Mouse (Mus musculus) lung, embryonic 14.5 days (tissue): ENCODE results near the gene Rfng. TPM values are rescaled to one million over a fixed set of nuclear protein-coding genes. Genes with fewer than 3 reads are reported as not detected.

ENCODE experiments used
- ATAC-seq: fragments of 200-750 bp; cut with Nextera tagmentation; 2 replicates; pipeline ENCODE4 v1.8.0; 2017; ENCODE audit warnings: mild to moderate bottlenecking, moderate TSS enrichment, moderate library complexity; ENCODE audit not compliant: insufficient read depth
- DNase-seq: peaks from one replicate; pipeline ENCODE4 v3.0.0-alpha.2; 2015
- H3K27ac ChIP-seq: fragments of 300-500 bp; sonication (generic); 2 replicates; pipeline ENCODE4 v1.5.1; 2014; ENCODE audit warnings: low read depth, mild to moderate bottlenecking, moderate library complexity
- H3K27me3 ChIP-seq: fragments of 300-500 bp; sonication (generic); 2 replicates; pipeline ENCODE4 v1.6.1; 2014; ENCODE audit warnings: low read length, control low read depth; ENCODE audit not compliant: insufficient read depth
- H3K36me3 ChIP-seq: fragments of 300-500 bp; sonication (generic); 2 replicates; pipeline ENCODE4 v1.6.1; 2014; ENCODE audit warnings: control low read depth; ENCODE audit not compliant: insufficient read depth
- H3K4me1 ChIP-seq: fragments of 300-500 bp; sonication (generic); 2 replicates; pipeline ENCODE4 v1.6.1; 2014; ENCODE audit warnings: antibody characterized with exemption, control low read depth; ENCODE audit not compliant: insufficient read depth
- H3K4me2 ChIP-seq: fragments of 300-500 bp; sonication (generic); 2 replicates; pipeline ENCODE4 v1.6.1; 2014; ENCODE audit warnings: mild to moderate bottlenecking
- H3K4me3 ChIP-seq: fragments of 300-500 bp; sonication (generic); 2 replicates; pipeline ENCODE4 v1.5.1; 2014; ENCODE audit warnings: low read depth, low read length
- H3K9ac ChIP-seq: fragments of 300-500 bp; sonication (generic); 2 replicates; pipeline ENCODE4 v1.6.1; 2014
- H3K9me3 ChIP-seq: fragments of 300-500 bp; sonication (generic); 2 replicates; pipeline ENCODE4 v1.6.1; 2016; ENCODE audit warnings: low read depth, low read length, control low read depth
- CTCF ChIP-seq: IDR thresholded peaks from 2 replicates; pipeline ENCODE4 v1.5.1; 2016; ENCODE audit warnings: antibody characterized with exemption, low read depth
- WGBS: fragments of 180-500 bp; shearing (Covaris S2); extraction: QIAGEN DNeasy Blood & Tissue Kit; methylation state at CpG from one replicate; pipeline ENCODE4 v1.1.7; 2014; 5-methylcytosine and 5-hydroxymethylcytosine counted together
- polyA plus RNA-seq: library from polyadenylated mRNA; unstranded; fragments of >200 nt; fragmentation: Nextera tagmentation; extraction: Ambion mirVana; gene quantifications from 2 replicates; pipeline ENCODE4 v1.2.1, GENCODE M21; 2014

Gene Rfng
- polyA plus RNA-seq, 1 experiment from 2014 or later, result 34.0 TPM

DNA sequence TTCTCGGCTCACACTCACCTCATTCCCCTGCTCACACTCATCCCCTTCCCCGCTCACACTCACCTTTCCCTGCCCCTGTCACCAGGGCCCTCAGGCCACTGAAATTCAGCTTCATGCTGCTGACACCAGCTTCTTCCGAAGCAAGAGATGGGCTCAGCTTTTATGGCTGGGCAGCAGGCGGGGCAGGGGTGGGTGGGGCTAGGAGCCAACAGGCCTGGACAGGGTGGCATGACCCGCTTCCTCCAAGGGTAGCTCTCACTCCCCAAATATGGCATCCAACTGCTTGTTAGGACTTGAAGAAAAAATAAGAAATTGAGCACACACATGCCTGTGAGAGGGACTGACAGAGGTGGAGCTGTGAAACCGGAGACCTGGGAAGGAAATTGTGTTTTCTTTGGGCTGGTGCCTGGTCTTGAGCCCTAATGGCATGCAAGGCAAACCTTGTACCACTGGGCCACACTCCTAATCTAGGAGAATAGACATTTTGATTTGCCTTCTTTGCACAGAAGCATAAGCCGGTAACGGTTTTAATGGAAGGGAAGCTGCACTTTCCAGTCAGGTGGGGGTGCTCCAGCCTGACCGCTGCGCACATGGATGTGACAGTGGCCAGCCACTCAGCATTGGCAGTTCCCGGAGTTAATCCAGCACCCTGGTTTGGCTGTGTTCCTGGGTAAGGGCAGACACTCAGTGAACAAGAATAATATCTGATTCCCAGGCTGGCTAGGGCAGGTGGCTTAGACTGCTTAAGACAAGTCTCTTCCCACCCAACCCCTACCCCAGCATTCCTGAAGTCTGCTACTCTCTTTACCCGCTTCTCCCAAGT, 51.9 kb downstream of the Rfng start, which contains the start of gene Cbr2:
Gene Cbr2 (minus strand): TSS at position 257 of the 823 bp plus-strand sequence.
- Histone ChIP-seq H3K4me3 (no peak within 1 kb of the TSS), H3K27ac (no peak within 1 kb of the TSS), H3K9ac (no peak within 1 kb of the TSS), H3K4me2 (no peak within 1 kb of the TSS), H3K4me1 (no peaks in the 10 kb centered on the region), H3K36me3 (no peaks in the 10 kb centered on the region), H3K27me3 (no peaks in the 10 kb centered on the region), H3K9me3 (no peaks in the 10 kb centered on the region)
- WGBS, result 70% methylated on average over 12 of the region's 12 CpGs
- TF ChIP-seq CTCF, result no peak
- DNase-seq (peak; percentile 38), ATAC-seq (no peak)

DNA sequence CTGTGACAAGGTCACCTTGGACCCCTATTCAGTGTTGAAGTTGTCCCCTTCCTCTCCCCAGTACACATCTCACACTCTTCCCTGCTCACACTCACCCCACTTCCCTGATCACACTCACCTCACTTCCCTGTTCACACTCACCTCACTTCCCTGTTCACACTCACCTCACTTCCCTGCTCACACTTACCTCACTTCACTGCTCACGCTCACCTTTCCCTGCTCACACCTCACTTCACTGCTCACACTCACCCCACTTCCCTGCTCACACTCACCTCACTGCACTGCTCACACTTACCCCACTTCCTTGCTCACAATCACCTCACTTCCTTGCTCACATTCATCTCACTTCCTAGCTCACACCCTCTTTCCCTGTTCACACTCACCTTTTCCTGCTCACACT, 52.6 kb downstream of the Rfng start:
- Histone ChIP-seq H3K4me1 (0 out of 2 replicates have a peak, but pooled peaks cover under 1% of the 10 kb centered on the region), H3K27me3 (no peaks in the 10 kb centered on the region), H3K4me2 (no peak overlapping the region), H3K27ac (no peak overlapping the region), H3K9me3 (no peaks in the 10 kb centered on the region), H3K9ac (no peak overlapping the region), H3K4me3 (no peak overlapping the region), H3K36me3 (no peaks in the 10 kb centered on the region)
- TF ChIP-seq CTCF, result no peak
- ATAC-seq (no peak), DNase-seq (no peak)
- WGBS, result 83% methylated on average over 1 of the region's 1 CpGs

Other genes with a start within 250 kb of the Rfng start
- gene Mcrip1, start 234.5 kb downstream of the Rfng start, polyA plus RNA-seq, result 226 and 229 TPM in 2 replicates
- gene Ppp1r27, start 233.1 kb downstream of the Rfng start, polyA plus RNA-seq, result not detected in 2 replicates
- 872 and 897 TPM in 2 replicates for gene P4hb, start 211.0 kb downstream of the Rfng start, polyA plus RNA-seq
- 717 and 734 TPM in 2 replicates for gene Arhgdia, start 202.6 kb downstream of the Rfng start, polyA plus RNA-seq
- gene Alyref, start 185.8 kb downstream of the Rfng start, polyA plus RNA-seq, result 617 and 627 TPM in 2 replicates
- 229 and 237 TPM in 2 replicates for gene Anapc11, start 185.8 kb downstream of the Rfng start, polyA plus RNA-seq
- 0.89 and 1.3 TPM in 2 replicates for gene Npb, start 175.7 kb downstream of the Rfng start, polyA plus RNA-seq
- gene Pcyt2, start 166.3 kb downstream of the Rfng start, polyA plus RNA-seq, result 95.3 and 99.5 TPM in 2 replicates
- gene Sirt7, start 159.0 kb downstream of the Rfng start, polyA plus RNA-seq, result 26.1 and 33.1 TPM in 2 replicates
- 25.3 and 28.6 TPM in 2 replicates for gene Mafg, start 150.6 kb downstream of the Rfng start, polyA plus RNA-seq
- gene Pycr1, start 140.4 kb downstream of the Rfng start, polyA plus RNA-seq, result 29.0 and 29.8 TPM in 2 replicates
- gene Myadml2, start 136.0 kb downstream of the Rfng start, polyA plus RNA-seq, result 1.1 TPM in 1 of 2 replicates, not detected in the other
- gene Notum, start 123.0 kb downstream of the Rfng start, polyA plus RNA-seq, result 3.9 and 5.3 TPM in 2 replicates
- 124 and 130 TPM in 2 replicates for gene Aspscr1, start 111.2 kb downstream of the Rfng start, polyA plus RNA-seq
- 168 and 173 TPM in 2 replicates for gene Cenpx, start 70.5 kb downstream of the Rfng start, polyA plus RNA-seq
- gene Lrrc45, start 70.3 kb downstream of the Rfng start, polyA plus RNA-seq, result 44.1 and 46.1 TPM in 2 replicates
- gene Rac3, start 62.7 kb downstream of the Rfng start, polyA plus RNA-seq, result 10.3 and 10.7 TPM in 2 replicates
- 27.2 and 29.7 TPM in 2 replicates for gene Dcxr, start 56.9 kb downstream of the Rfng start, polyA plus RNA-seq
- 14.7 and 19.6 TPM in 2 replicates for gene Cbr2, start 52.1 kb downstream of the Rfng start, polyA plus RNA-seq
- gene Hmga1b, start 21.4 kb downstream of the Rfng start, polyA plus RNA-seq, result 5.3 and 7.3 TPM in 2 replicates
- gene Gps1, start 65 bp upstream of the Rfng start, polyA plus RNA-seq, result 240 and 257 TPM in 2 replicates
- gene Dus1l, start 12.2 kb upstream of the Rfng start, polyA plus RNA-seq, result 77.2 and 87.4 TPM in 2 replicates
- gene Fasn, start 40.3 kb upstream of the Rfng start, polyA plus RNA-seq, result 83.3 and 95.5 TPM in 2 replicates
- gene Ccdc57, start 148.7 kb upstream of the Rfng start, polyA plus RNA-seq, result 6.3 and 7.2 TPM in 2 replicates
- 37.7 and 39.3 TPM in 2 replicates for gene Slc16a3, start 164.3 kb upstream of the Rfng start, polyA plus RNA-seq
- 82.5 and 89.8 TPM in 2 replicates for gene Csnk1d, start 207.1 kb upstream of the Rfng start, polyA plus RNA-seq